8 mouse cellular contexts compared by ENCODE assay signal in genomic region chr7:16931968-16932627, GRCm38 (mm10). TPM values are rescaled to one million over a fixed set of nuclear protein-coding genes. Genes with fewer than 3 reads are reported as not detected.
DNase-seq lines count a peak whose midpoint lies in the region; TF ChIP-seq lines count a peak whose summit lies in the region.

No protein-coding gene starts in this region.

- WGBS in small intestine, adult 2 months: 18% methylated on average over 14 of the region's 14 CpGs

- peak; percentile 67 for DNase-seq in ovary, postnatal 10 days (ENCODE audit: low spot score)
- no peak for DNase-seq in ovary, adult 18-20 months (ENCODE audit: low spot score)
- peak; percentile 90 to 93 for DNase-seq in cerebellum, postnatal 25 days
- peak; percentile 81 for DNase-seq in gastrocnemius, adult 2 months
- DNase-seq in induced T-regulatory cell, adult 2 months (ENCODE audit: low read depth): peak; percentile 95
- DNase-seq in left cerebral cortex, postnatal 10 days (ENCODE audit: extremely low spot score in 1 of 2, low spot score in 2 of 2): peak; percentile 85 to 92
- peak; percentile 93 for DNase-seq in mesoderm, embryonic 11.5 days (ENCODE audit: low read depth, low spot score)

- no peaks in the 10 kb centered on the region for H3K27me3 ChIP-seq in small intestine, adult 2 months (ENCODE audit: control insufficient read depth, insufficient read depth, low read length)

- no peak overlapping the region for H3K4me3 ChIP-seq in gastrocnemius, adult 2 months
- H3K4me3 ChIP-seq in small intestine, adult 2 months (ENCODE audit: low read depth, low read length): no peak overlapping the region

- H3K4me1 ChIP-seq in small intestine, adult 2 months (ENCODE audit: control insufficient read depth, insufficient read depth, insufficient read length, low read length): no peaks in the 10 kb centered on the region

- peak overlapping the region; percentile 9 for H3K27ac ChIP-seq in gastrocnemius, adult 2 months
- H3K27ac ChIP-seq in small intestine, adult 2 months (ENCODE audit: insufficient read depth, low read depth, low read length): no peak overlapping the region

- H3K36me3 ChIP-seq in small intestine, adult 2 months (ENCODE audit: control insufficient read depth, insufficient read depth, low read length): no peaks in the 10 kb centered on the region

- intact Hi-C loops in gastrocnemius, adult 2 months (cut with DNase I): loop anchor here (1.0 to 2.0 kb wide), 3 partner anchors 18 to 135 kb away; no protein-coding TSS in a partner anchor
- intact Hi-C loops in left cerebral cortex, postnatal 10 days (cut with DNase I): loop anchor here (1.0 to 5.0 kb wide), 3 partner anchors 18 to 125 kb away; no protein-coding TSS in a partner anchor

- no peak for TF ChIP-seq POLR2A in small intestine, adult 2 months (IDR thresholded peaks at IDR 0.05; ENCODE audit: low read depth, low read length)

- TF ChIP-seq CTCF in gastrocnemius, adult 2 months (IDR thresholded peaks at IDR 0.05): peak; percentile 90
- TF ChIP-seq CTCF in small intestine, adult 2 months (IDR thresholded peaks at IDR 0.05; ENCODE audit: extremely low read depth, insufficient read length, insufficient replicate concordance, low read depth, low read length): peak; percentile 32; the same call in 1 of the 2 replicates

RNA-seq across cellular contexts. Expression of gene Calm3, which starts 8.2 kb away (rescaled TPM):
- 100 to 1,000 TPM; 290 to 400 TPM for total RNA-seq in gastrocnemius, adult 2 months (2021)
- 1,000 to 10,000 TPM; 2,071 to 2,081 TPM for total RNA-seq in left cerebral cortex, postnatal 10 days (2021)
- polyA plus RNA-seq in small intestine, adult 2 months (2012; rRNA removed): 147 and 452 TPM in 2 replicates

RNA-seq across cellular contexts. Expression of gene Pnmal2, which starts 12.4 kb away (rescaled TPM):
- under 1 TPM; 0.74 to 0.86 TPM for total RNA-seq in gastrocnemius, adult 2 months (2021)
- 100 to 1,000 TPM; 210 to 223 TPM for total RNA-seq in left cerebral cortex, postnatal 10 days (2021)
- polyA plus RNA-seq in small intestine, adult 2 months (2012; rRNA removed): 1.2 and 1.4 TPM in 2 replicates

RNA-seq across cellular contexts. Expression of gene Ptgir, which starts 25.8 kb away (rescaled TPM):
- total RNA-seq in gastrocnemius, adult 2 months (2021): under 1 TPM; 0.67 to 0.79 TPM
- under 1 TPM in 1 of 2 experiments, not detected in 1; 0.17 TPM for total RNA-seq in left cerebral cortex, postnatal 10 days (2021)
- polyA plus RNA-seq in small intestine, adult 2 months (2012; rRNA removed): 1.2 and 1.7 TPM in 2 replicates

RNA-seq across cellular contexts. Expression of gene Pnmal1, which starts 27.4 kb away (rescaled TPM):
- not detected for total RNA-seq in gastrocnemius, adult 2 months (2021)
- 10 to 100 TPM; 68.6 to 68.8 TPM for total RNA-seq in left cerebral cortex, postnatal 10 days (2021)
- 0.04 and 0.09 TPM in 2 replicates for polyA plus RNA-seq in small intestine, adult 2 months (2012; rRNA removed)

RNA-seq across cellular contexts. Expression of gene Gng8, which starts 40.5 kb away (rescaled TPM):
- not detected for total RNA-seq in gastrocnemius, adult 2 months (2021)
- under 1 TPM; 0.73 to 0.81 TPM for total RNA-seq in left cerebral cortex, postnatal 10 days (2021)
- polyA plus RNA-seq in small intestine, adult 2 months (2012; rRNA removed): 2.1 and 2.2 TPM in 2 replicates

Comparison
In these comparisons a context has a peak if more than half of its experiments do, and no peak if none do; other contexts are left out.
1. RNA of gene Calm3, which starts 8.2 kb away (total RNA-seq): 2,071 to 2,081 TPM in left cerebral cortex, postnatal 10 days; 290 to 400 TPM in gastrocnemius, adult 2 months; every median in the first group is over 4 times any median in the second.
2. RNA of gene Pnmal2, which starts 12.4 kb away (total RNA-seq): 210 to 223 TPM in left cerebral cortex, postnatal 10 days; 0.74 to 0.86 TPM in gastrocnemius, adult 2 months; every median in the first group is over 100 times any median in the second.